Mouse (Mus musculus) embryonic facial prominence, embryonic 12.5 days (tissue): Measurements from ENCODE around the gene Ackr3. TPM values are rescaled to one million over a fixed set of nuclear protein-coding genes. Genes with fewer than 3 reads are reported as not detected.

Experiments used
- ATAC-seq: fragments of 200-750 bp; cut with Nextera tagmentation; 2 replicates; pipeline ENCODE4 v1.8.0; 2017; ENCODE audit not compliant: insufficient number of reproducible peaks, insufficient read depth, low FRiP score, low TSS enrichment
- H3K27ac ChIP-seq: fragments of 300-500 bp; sonication (generic); 2 replicates; pipeline ENCODE4 v1.5.1; 2016; ENCODE audit warnings: mild to moderate bottlenecking
- H3K27me3 ChIP-seq: fragments of 300-500 bp; sonication (generic); 2 replicates; pipeline ENCODE4 v1.6.1; 2016; ENCODE audit warnings: mild to moderate bottlenecking, moderate library complexity
- H3K36me3 ChIP-seq: fragments of 300-500 bp; sonication (generic); 2 replicates; pipeline ENCODE4 v1.6.1; 2016; ENCODE audit warnings: mild to moderate bottlenecking
- H3K4me1 ChIP-seq: fragments of 300-500 bp; sonication (generic); 2 replicates; pipeline ENCODE4 v1.6.1; 2016
- H3K4me2 ChIP-seq: fragments of 300-500 bp; sonication (generic); replicated peaks from 2 replicates; pipeline ENCODE4 v1.6.1; 2016; ENCODE audit warnings: mild to moderate bottlenecking, moderate library complexity
- H3K4me3 ChIP-seq: fragments of 300-500 bp; sonication (generic); 2 replicates; pipeline ENCODE4 v1.5.1; 2016; ENCODE audit warnings: mild to moderate bottlenecking
- H3K9ac ChIP-seq: fragments of 300-500 bp; sonication (generic); 2 replicates; pipeline ENCODE4 v1.6.1; 2016; ENCODE audit warnings: mild to moderate bottlenecking, moderate library complexity
- H3K9me3 ChIP-seq: fragments of 300-500 bp; sonication (generic); 2 replicates; pipeline ENCODE4 v1.6.1; 2016; ENCODE audit warnings: mild to moderate bottlenecking, moderate library complexity
- WGBS: fragments of 180-500 bp; shearing (Covaris S2); methylation state at CpG from one replicate; pipeline ENCODE4 v1.1.7; 2016; 5-methylcytosine and 5-hydroxymethylcytosine counted together
- polyA plus RNA-seq: library from polyadenylated mRNA; unstranded; fragments of >200 nt; fragmentation: Nextera tagmentation; extraction: Ambion mirVana; gene quantifications from 2 replicates; pipeline ENCODE4 v1.2.1, GENCODE M21; 2016

Gene Ackr3
- polyA plus RNA-seq = 42.7 and 45.3 TPM in 2 replicates

GRCm38 (mm10) chr1:90203783-90204690 is at the start of gene Ackr3:
Gene Ackr3, plus strand, starts transcription at chr1:90203980.
- Histone ChIP-seq H3K9ac (peak within 1 kb of the TSS; percentile 78), H3K9me3 (no peaks in the 10 kb centered on the region), H3K4me2 (peak within 1 kb of the TSS; percentile 62), H3K27me3 (no peaks in the 10 kb centered on the region), H3K36me3 (0 out of 2 replicates have a peak, but pooled peaks cover under 1% of the 10 kb centered on the region), H3K27ac (peak within 1 kb of the TSS; percentile 90), H3K4me3 (peak within 1 kb of the TSS; percentile 65), H3K4me1 (peaks cover 57% of the 10 kb centered on the region)
- ATAC-seq = peak; percentile 69
- 1% methylated on average over 19 of the region's 19 CpGs for WGBS

GRCm38 (mm10) chr1:90156589-90156988 is 47.2 kb upstream of the Ackr3 start:
- H3K36me3 ChIP-seq = no peaks in the 10 kb centered on the region
- H3K4me1 ChIP-seq = peaks cover 27% of the 10 kb centered on the region
- no peak overlapping the region for H3K4me3 ChIP-seq
- H3K4me2 ChIP-seq = no peak overlapping the region
- no peak overlapping the region for H3K27ac ChIP-seq
- no peaks in the 10 kb centered on the region for H3K27me3 ChIP-seq
- 70% methylated on average over 7 of the region's 7 CpGs for WGBS
- no peaks in the 10 kb centered on the region for H3K9me3 ChIP-seq
- no peak overlapping the region for H3K9ac ChIP-seq
- ATAC-seq = no peak

GRCm38 (mm10) chr1:90159927-90160326 is 43.9 kb upstream of the Ackr3 start:
- 38% methylated on average over 13 of the region's 13 CpGs for WGBS

GRCm38 (mm10) chr1:90161623-90162022 is 42.2 kb upstream of the Ackr3 start:
- ATAC-seq = no peak
- H3K9me3 ChIP-seq = no peaks in the 10 kb centered on the region

More at GRCm38 (mm10) chr1:90159927-90160326, 43.9 kb upstream of the Ackr3 start:
- Histone ChIP-seq H3K4me1 (peaks cover 23% of the 10 kb centered on the region), H3K4me2 (no peak overlapping the region), H3K9ac (no peak overlapping the region), H3K9me3 (no peaks in the 10 kb centered on the region), H3K36me3 (no peaks in the 10 kb centered on the region), H3K4me3 (no peak overlapping the region), H3K27me3 (no peaks in the 10 kb centered on the region), H3K27ac (no peak overlapping the region)
- ATAC-seq = no peak

GRCm38 (mm10) chr1:90162379-90162857 is 41.4 kb upstream of the Ackr3 start:
- 61% methylated on average over 13 of the region's 13 CpGs for WGBS
- H3K4me2 ChIP-seq = no peak overlapping the region
- no peak for ATAC-seq

More at GRCm38 (mm10) chr1:90161623-90162022, 42.2 kb upstream of the Ackr3 start:
- 74% methylated on average over 6 of the region's 6 CpGs for WGBS
- Histone ChIP-seq H3K27ac (no peak overlapping the region), H3K36me3 (no peaks in the 10 kb centered on the region), H3K4me3 (no peak overlapping the region), H3K4me2 (no peak overlapping the region), H3K27me3 (no peaks in the 10 kb centered on the region), H3K4me1 (peaks cover 23% of the 10 kb centered on the region), H3K9ac (no peak overlapping the region)

GRCm38 (mm10) chr1:90163161-90163560 is 40.6 kb upstream of the Ackr3 start:
- Histone ChIP-seq H3K9me3 (no peaks in the 10 kb centered on the region), H3K4me3 (no peak overlapping the region), H3K36me3 (no peaks in the 10 kb centered on the region), H3K4me1 (peaks cover 23% of the 10 kb centered on the region), H3K27ac (peak overlapping the region; percentile 61), H3K4me2 (no peak overlapping the region), H3K27me3 (no peaks in the 10 kb centered on the region), H3K9ac (no peak overlapping the region)
- 70% methylated on average over 7 of the region's 7 CpGs for WGBS
- no peak for ATAC-seq

More at GRCm38 (mm10) chr1:90162379-90162857, 41.4 kb upstream of the Ackr3 start:
- Histone ChIP-seq H3K4me3 (no peak overlapping the region), H3K27me3 (no peaks in the 10 kb centered on the region), H3K4me1 (peaks cover 23% of the 10 kb centered on the region), H3K9me3 (no peaks in the 10 kb centered on the region), H3K36me3 (no peaks in the 10 kb centered on the region), H3K27ac (no peak overlapping the region), H3K9ac (no peak overlapping the region)

- 40% methylated on average over 3 of the region's 3 CpGs for WGBS
- H3K4me1 ChIP-seq = peaks cover 23% of the 10 kb centered on the region
- H3K9me3 ChIP-seq = no peaks in the 10 kb centered on the region
- H3K4me3 ChIP-seq = no peak overlapping the region
- H3K27ac ChIP-seq = peak overlapping the region; percentile 61; the same call in 1 of the 2 replicates
- peak; percentile 38; the same call in 1 of the 2 replicates for ATAC-seq
- no peaks in the 10 kb centered on the region for H3K27me3 ChIP-seq
- no peak overlapping the region for H3K9ac ChIP-seq
- no peak overlapping the region for H3K4me2 ChIP-seq
- no peaks in the 10 kb centered on the region for H3K36me3 ChIP-seq
Observed at GRCm38 (mm10) chr1:90164319-90164718, 39.5 kb upstream of the Ackr3 start.

GRCm38 (mm10) chr1:90174338-90174737 is 29.4 kb upstream of the Ackr3 start:
- WGBS = 53% methylated on average over 8 of the region's 8 CpGs
- Histone ChIP-seq H3K4me2 (no peak overlapping the region), H3K27me3 (no peaks in the 10 kb centered on the region), H3K36me3 (no peaks in the 10 kb centered on the region), H3K9ac (no peak overlapping the region), H3K4me1 (peaks cover 29% of the 10 kb centered on the region), H3K27ac (no peak overlapping the region), H3K9me3 (no peaks in the 10 kb centered on the region), H3K4me3 (no peak overlapping the region)
- no peak for ATAC-seq

- Histone ChIP-seq H3K4me3 (no peak overlapping the region), H3K9me3 (no peaks in the 10 kb centered on the region), H3K9ac (no peak overlapping the region), H3K4me1 (peaks cover 29% of the 10 kb centered on the region), H3K4me2 (no peak overlapping the region), H3K36me3 (no peaks in the 10 kb centered on the region), H3K27ac (peak overlapping the region; percentile 64), H3K27me3 (no peaks in the 10 kb centered on the region)
- ATAC-seq = peak; percentile 72
- WGBS = 34% methylated on average over 7 of the region's 7 CpGs
Observed at GRCm38 (mm10) chr1:90176223-90176622, 27.6 kb upstream of the Ackr3 start.

GRCm38 (mm10) chr1:90177565-90177964 is 26.2 kb upstream of the Ackr3 start:
- H3K9me3 ChIP-seq = no peaks in the 10 kb centered on the region
- H3K36me3 ChIP-seq = no peaks in the 10 kb centered on the region
- no peak for ATAC-seq
- no peak overlapping the region for H3K4me3 ChIP-seq
- peaks cover 29% of the 10 kb centered on the region for H3K4me1 ChIP-seq
- no peak overlapping the region for H3K9ac ChIP-seq
- no peak overlapping the region for H3K4me2 ChIP-seq
- H3K27ac ChIP-seq = no peak overlapping the region
- no peaks in the 10 kb centered on the region for H3K27me3 ChIP-seq

GRCm38 (mm10) chr1:90177978-90178377 is 25.8 kb upstream of the Ackr3 start:
- Histone ChIP-seq H3K36me3 (no peaks in the 10 kb centered on the region), H3K9ac (no peak overlapping the region), H3K4me1 (peaks cover 29% of the 10 kb centered on the region), H3K4me3 (no peak overlapping the region), H3K27me3 (no peaks in the 10 kb centered on the region), H3K27ac (no peak overlapping the region), H3K4me2 (no peak overlapping the region), H3K9me3 (no peaks in the 10 kb centered on the region)
- ATAC-seq = no peak
- WGBS = 73% methylated on average over 5 of the region's 5 CpGs

- peaks cover 16% of the 10 kb centered on the region for H3K4me1 ChIP-seq
- H3K9ac ChIP-seq = no peak overlapping the region
- H3K27ac ChIP-seq = no peak overlapping the region
- 88% methylated on average over 7 of the region's 7 CpGs for whole genome bisulfite sequencing
- H3K27me3 ChIP-seq = no peaks in the 10 kb centered on the region
- H3K36me3 ChIP-seq = no peaks in the 10 kb centered on the region
- H3K9me3 ChIP-seq = no peaks in the 10 kb centered on the region
- no peak overlapping the region for H3K4me3 ChIP-seq
- H3K4me2 ChIP-seq = no peak overlapping the region
- no peak for ATAC-seq
Observed at GRCm38 (mm10) chr1:90180479-90180878, 23.3 kb upstream of the Ackr3 start.
